Mouse (Mus musculus) layer of hippocampus, adult 9-11 months (tissue): ENCODE measurements around the gene Tdp1.

Experiments used
- DNase-seq: peaks from one replicate; pipeline ENCODE4 v3.0.0; 2022

Tdp1 gene

GRCm38 (mm10) chr12:99884269-99885261, at the start of gene Tdp1, which contains the start of gene Efcab11:
Gene Tdp1 (plus strand): TSS chr12:99884517.
Gene Efcab11 (minus strand): TSS chr12:99884439.
- DNase-seq: peak; percentile 89

- DNase-seq: peak; percentile 75
Observed at GRCm38 (mm10) chr12:99836404-99837131, 47.7 kb upstream of the Tdp1 start.

DNA sequence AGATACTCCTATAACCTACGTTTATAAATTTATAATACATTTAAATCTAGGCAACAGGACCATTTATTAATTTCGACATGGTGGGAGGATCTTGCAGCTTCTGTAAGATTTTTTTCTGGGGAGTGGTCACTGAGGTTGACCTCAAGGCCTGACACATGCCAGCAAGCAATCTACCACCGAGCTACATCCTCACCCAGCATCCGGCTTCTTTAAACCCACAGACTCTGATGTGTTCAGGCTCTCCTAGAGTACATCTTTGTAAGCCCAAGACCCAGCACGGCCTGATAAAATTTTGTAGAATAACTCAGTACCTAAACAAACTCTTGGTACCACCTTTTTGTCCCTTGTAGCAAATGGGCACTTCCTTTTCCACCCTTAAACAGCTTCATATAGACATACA, 46.8 kb upstream of the Tdp1 start:
- no peak for DNase-seq

- no peak for DNase-seq
Observed at GRCm38 (mm10) chr12:99838109-99838508, 46.2 kb upstream of the Tdp1 start.

- DNase-seq: no peak
Observed at GRCm38 (mm10) chr12:99838703-99839102, 45.6 kb upstream of the Tdp1 start.

DNA sequence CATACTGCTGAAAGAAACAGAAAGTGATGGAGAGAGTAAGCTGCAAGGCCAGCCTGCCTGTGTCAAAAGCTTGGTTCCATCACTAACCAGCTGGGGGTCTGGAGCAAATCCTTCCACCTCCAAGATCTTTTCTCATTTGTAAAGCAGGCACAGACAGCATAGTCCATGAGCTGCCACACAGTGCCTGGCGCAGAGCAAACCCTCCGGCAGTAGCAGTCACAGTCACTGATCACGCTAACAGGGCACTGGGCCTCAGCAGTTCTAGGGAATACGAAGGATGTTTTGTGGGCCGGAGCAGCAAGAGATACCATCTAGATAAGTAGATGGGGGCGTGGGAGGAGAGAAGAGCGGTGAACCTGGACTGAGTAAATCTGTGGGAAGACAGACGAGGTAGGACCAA, 39.4 kb upstream of the Tdp1 start:
- no peak for DNase-seq

DNA sequence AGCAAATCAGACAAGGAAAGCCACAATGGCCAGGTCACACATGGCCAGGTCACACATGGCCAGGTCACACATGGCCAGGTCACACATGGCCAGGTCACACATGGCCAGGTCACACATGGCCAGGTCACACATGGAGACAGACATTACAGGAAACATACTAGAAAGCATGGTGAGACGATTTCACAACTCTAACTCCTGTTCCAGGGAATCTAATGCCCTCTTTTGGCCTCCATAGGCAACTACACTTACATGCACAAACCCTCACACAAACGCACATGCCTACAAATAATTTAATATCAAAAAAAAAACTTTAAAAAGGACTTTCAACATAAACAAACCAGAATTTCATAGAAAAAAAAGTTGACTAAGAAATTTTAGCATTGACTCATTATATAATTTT, 34.3 kb upstream of the Tdp1 start:
- DNase-seq: no peak

DNA sequence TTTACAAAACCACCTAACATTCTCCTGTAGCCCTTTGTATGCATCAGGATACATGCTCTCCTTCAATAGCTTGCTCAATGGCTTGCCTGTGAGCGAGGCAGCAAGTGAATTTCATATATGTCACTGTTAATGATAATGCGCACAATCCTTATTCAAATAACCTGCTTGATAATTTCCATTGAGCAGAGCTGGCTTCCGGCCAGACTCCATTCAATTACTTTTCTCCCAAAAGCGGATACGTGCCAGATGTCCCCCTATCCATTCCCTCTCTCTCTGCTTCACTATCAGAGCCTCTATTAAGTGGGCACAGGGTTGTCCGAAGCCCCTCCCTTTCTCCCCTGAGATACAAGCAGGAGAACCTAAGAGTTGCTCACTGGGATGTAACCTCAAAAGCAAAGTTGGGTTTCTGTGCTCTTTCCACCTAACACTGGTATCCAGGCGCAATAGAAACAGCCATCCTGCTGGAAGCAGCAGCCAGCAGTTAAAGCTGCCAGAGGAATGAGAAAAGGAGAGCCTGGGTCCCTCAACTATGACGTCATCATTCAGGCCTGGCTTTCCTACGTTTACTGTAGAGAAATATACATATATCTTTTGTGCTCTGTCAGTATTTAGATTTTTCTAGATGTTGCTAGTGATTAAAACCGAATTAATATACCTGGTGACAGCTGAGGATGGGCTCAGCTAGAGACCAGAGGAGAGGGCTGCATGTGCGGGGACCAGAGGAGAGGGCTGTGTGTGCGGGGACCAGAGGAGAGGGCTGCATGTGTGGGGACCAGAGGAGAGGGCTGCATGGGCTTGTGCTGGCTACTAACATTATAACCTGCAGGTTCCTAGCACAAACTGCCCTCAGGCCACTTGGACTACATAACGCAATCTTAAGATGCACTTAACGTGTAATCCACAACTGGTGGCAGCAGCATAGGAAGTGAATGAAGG, 30.7 kb upstream of the Tdp1 start:
- DNase-seq: no peak

- no peak for DNase-seq
Observed at GRCm38 (mm10) chr12:99856011-99856410, 28.3 kb upstream of the Tdp1 start.

- no peak for DNase-seq
Observed at GRCm38 (mm10) chr12:99858664-99859063, 25.7 kb upstream of the Tdp1 start.

DNA sequence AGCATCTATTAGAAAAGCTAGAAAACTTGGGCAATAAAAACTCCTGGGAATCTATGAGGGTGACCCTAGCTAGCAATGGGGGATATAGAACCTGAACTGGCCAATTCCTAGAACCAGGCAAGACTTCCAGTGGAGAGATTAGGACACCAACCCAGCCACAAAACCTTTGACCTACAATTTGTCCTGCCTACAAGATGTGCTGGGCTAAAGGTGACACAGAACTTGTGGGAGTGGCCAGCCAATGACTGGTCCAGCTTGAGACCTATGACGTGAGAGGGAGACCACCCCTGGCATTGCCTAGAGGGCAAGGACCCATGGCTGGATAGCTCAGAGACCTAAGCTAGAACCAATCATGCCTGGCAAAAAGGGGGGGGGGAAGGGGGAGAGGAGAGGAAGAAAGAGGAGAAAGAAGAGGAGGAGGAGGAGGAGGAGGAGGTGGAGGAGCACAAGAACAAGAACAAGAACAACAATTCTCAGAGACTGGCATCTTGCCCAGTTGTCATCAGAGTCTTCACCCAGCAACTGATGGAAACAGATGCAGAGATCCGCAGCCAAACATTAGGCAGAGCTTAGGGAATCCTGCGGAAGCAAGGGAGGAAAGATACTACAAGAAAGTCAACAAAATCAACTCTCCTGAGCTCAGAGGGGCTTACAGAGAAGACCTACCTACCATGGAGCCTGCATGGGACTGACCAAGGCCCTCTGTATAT, 24.8 kb upstream of the Tdp1 start:
- DNase-seq: no peak

DNA sequence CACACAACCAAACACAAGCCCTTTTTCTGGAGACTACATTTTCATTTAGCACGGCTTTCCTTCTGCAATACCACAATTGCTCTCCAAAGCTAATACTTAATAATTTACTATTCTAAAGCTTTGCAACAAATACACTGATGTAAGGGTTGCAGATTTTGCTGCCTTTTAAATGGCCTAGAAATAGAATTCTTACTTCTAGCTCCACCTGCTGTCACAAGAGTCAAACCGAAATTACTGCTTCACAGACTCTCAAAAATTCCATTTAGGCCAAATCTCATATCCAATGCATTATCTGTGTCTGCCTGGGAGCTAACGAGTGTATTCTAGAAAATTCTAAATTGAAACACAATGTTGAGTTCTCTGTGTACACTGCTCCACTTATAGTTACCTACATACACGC, 23.3 kb upstream of the Tdp1 start:
- no peak for DNase-seq

- DNase-seq: no peak
Observed at GRCm38 (mm10) chr12:99864613-99865012, 19.7 kb upstream of the Tdp1 start.

DNA sequence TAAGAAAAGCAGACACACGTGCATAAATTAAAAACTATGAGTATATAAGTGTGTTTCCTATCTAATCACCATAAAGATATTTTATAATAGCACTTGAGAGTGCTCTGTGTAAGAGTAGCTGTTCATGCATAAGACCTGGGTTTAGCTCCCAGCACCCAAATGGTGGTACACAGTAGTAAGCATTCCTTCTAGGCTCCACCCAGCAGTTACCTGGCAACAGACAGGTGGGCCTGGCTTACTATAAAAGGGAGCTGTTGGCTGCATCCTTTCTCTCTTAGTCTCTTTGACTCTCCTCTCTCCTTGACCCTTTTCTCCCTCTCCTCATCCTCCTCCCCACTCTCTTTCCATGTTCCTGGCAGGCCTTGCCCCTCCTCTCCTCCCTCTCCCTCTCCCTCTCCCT, 15.5 kb upstream of the Tdp1 start:
- no peak for DNase-seq

- DNase-seq: no peak
Observed at GRCm38 (mm10) chr12:99873443-99873842, 10.9 kb upstream of the Tdp1 start.

- no peak for DNase-seq
Observed at GRCm38 (mm10) chr12:99874609-99875008, 9.7 kb upstream of the Tdp1 start.

DNA sequence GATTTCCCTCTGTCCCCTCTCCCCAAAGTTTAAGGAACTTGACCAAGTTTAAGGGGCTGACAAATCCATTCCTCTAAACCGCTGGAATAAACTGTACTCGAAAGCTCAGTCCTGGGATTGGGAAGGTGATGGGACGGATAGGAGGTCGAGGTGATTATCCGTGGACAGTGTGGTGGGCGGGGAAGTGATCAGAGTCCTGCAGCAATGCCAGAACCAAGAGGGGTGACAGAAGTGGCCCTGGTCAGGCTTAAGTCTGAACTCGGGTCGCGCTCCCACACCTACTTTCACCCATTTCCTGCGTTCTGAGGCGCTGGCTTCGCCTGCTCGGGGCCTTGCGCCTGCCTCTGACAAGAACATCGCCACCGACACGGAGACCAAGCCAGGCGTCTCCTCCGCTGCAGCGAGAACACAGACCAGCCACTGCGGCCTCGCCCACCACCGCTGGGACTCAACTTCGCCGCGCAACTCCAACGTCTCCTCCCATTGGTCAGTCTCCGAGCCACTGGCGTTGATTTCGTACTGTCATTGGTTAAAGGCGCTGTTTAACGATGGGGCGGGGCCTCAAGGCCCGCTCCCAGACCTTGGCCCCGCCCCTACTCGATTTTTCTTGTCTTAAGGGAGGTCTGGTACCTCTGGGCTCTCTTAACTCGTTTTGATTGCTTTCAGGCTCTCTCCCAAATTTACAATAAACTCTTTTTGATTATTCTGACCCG, 1.2 kb upstream of the Tdp1 start:
- peak; percentile 87 for DNase-seq

DNA sequence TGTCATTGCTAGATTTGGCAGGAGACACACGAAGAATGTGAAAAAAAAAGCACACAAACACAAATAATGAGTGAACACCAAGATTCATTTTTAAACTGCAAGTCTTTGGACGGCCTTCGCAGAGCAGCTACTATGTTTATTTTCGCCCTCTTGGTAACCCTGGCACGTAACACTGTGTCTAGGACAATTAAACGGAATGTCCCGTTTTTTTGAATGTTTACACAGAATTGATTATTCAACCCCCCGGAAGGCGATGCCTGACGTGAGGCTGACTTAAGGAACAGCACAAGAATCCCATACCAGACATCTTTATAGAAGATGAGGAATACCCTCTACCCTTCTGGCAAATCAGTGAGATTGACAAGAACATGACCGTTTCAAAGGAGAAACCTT, 608 bp upstream of the Tdp1 start:
- no peak for DNase-seq

DNA sequence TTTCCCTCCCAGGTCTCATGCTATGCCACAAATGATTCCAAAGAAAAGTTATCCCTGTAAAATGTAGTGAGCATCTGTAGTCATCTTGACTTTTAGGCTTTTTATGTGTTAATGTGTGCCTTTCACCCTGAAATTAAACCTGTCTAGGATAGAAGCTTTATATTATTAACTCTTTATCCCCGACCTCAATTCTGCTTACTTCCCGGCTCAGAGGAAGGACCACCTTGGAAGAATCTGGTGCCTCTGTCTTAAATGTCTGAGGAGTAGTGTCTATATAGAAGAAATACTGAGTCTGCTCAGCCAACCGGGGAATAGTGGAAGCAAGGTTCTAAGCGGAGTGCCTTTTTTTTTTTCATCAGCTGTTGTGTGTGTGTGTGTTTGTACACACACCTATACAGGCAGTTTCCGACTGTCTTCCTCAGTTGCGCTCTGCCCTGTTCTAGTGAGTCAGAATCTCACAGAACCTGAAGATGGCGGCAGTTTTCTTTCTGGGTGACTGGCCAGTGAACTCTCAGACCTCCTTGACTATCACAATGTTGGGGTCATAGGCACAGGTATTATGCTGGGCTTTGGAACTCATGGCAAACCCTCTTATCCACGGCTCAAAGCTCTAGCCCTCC, 1.1 kb downstream of the Tdp1 start:
- DNase-seq: no peak

DNA sequence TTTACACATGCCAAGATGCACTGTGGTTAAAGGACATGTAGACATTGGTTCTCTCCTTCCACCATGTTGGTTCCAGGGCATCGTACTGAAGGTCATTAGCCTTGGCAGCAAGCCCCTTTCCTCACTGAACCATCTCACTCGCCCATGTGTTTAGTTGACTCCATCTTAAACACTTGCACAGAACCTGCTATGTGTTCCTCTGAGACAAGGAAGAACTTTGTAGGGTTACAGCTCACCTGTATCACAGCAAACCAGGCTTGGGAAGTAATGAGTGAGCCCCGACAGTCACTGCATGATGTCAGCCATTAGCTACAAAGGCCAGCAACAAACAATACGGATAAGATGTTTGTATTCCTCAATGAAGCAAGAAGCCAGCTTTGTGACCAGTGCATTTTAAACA, 13.5 kb downstream of the Tdp1 start:
- no peak for DNase-seq

DNA sequence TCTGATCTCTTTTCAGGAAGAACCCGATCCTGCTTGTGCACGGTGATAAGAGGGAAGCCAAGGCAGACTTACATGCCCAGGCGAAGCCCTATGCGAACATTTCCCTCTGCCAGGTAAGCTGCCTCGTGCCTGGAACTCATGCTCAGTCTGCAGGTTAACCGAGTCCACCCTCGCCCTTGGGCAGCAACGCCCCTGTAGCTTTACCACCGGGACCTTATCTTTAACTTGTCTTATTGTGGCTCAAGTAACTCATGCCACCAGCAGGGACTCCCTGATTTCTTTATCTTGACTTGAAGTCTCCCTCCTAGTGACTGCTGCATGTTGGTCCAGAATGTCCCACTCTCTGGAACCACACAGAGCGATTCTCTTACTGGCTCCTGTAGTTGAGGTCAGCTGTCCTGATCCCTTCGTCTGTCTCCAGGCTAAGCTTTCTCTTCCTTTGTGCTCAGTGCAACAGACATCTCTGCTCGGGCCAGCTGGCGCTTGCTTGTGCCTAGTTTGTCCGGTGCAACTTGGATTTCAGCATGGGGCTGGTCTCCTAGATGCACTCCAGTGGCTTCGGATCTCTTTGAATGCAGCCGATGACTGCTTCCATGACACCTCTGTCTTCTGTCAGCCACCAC, 14.0 kb downstream of the Tdp1 start:
- DNase-seq: no peak
